Mouse (Mus musculus) kidney, postnatal 0 days (tissue): ENCODE data around the gene Polr2j. TPM values are rescaled to one million over a fixed set of nuclear protein-coding genes. Genes with fewer than 3 reads are reported as not detected.

Source experiments
- ATAC-seq: fragments of 200-750 bp; cut with Nextera tagmentation; replicated peaks from 2 replicates; pipeline ENCODE4 v1.8.0; 2017; ENCODE audit warnings: low read depth, moderate number of reproducible peaks, moderate TSS enrichment, moderate library complexity; ENCODE audit not compliant: low FRiP score
- DNase-seq: peaks from one replicate; pipeline ENCODE4 v3.0.0-alpha.2; 2016; ENCODE audit warnings: low spot score
- H3K27ac ChIP-seq: fragments of 300-500 bp; sonication (generic); 2 replicates; pipeline ENCODE4 v1.5.1; 2014; ENCODE audit warnings: mild to moderate bottlenecking
- H3K27me3 ChIP-seq: fragments of 300-500 bp; sonication (generic); 2 replicates; pipeline ENCODE4 v1.6.1; 2014; ENCODE audit warnings: low read length, mixed read lengths; ENCODE audit not compliant: insufficient read depth
- H3K36me3 ChIP-seq: fragments of 300-500 bp; sonication (generic); 2 replicates; pipeline ENCODE4 v1.6.1; 2014; ENCODE audit warnings: low read length, mixed read lengths; ENCODE audit not compliant: insufficient read depth
- H3K4me1 ChIP-seq: fragments of 300-500 bp; sonication (generic); replicated peaks from 2 replicates; pipeline ENCODE4 v1.6.1; 2014; ENCODE audit warnings: antibody characterized with exemption, low read length, mixed read lengths; ENCODE audit not compliant: insufficient read depth
- H3K4me2 ChIP-seq: fragments of 300-500 bp; sonication (generic); 2 replicates; pipeline ENCODE4 v1.6.1; 2014; ENCODE audit warnings: mild to moderate bottlenecking, low read length, moderate library complexity, mixed read lengths
- H3K4me3 ChIP-seq: fragments of 300-500 bp; sonication (generic); replicated peaks from 2 replicates; pipeline ENCODE4 v1.5.1; 2014; ENCODE audit warnings: low read depth, low read length
- H3K9ac ChIP-seq: fragments of 300-500 bp; sonication (generic); 2 replicates; pipeline ENCODE4 v1.6.1; 2014; ENCODE audit warnings: low read depth, low read length
- H3K9me3 ChIP-seq: fragments of 300-500 bp; sonication (generic); replicated peaks from 2 replicates; pipeline ENCODE4 v1.6.1; 2016; ENCODE audit warnings: low read length, inconsistent platforms, mixed read lengths
- CTCF ChIP-seq: IDR thresholded peaks from 2 replicates; pipeline ENCODE4 v1.5.1; 2016; ENCODE audit warnings: antibody characterized with exemption, low read depth, mild to moderate bottlenecking, moderate library complexity
- WGBS: fragments of 180-500 bp; shearing (Covaris S2); extraction: QIAGEN DNeasy Blood & Tissue Kit; methylation state at CpG from one replicate; pipeline ENCODE4 v1.1.7; 2014; 5-methylcytosine and 5-hydroxymethylcytosine counted together
- polyA plus RNA-seq: library from polyadenylated mRNA; unstranded; fragments of >200 nt; fragmentation: Nextera tagmentation; extraction: Ambion mirVana; gene quantifications from 2 replicates; pipeline ENCODE4 v1.2.1, GENCODE M21; 2015

The Polr2j gene
- polyA plus RNA-seq, 1 experiment from 2014 or later, result 250 TPM

DNA sequence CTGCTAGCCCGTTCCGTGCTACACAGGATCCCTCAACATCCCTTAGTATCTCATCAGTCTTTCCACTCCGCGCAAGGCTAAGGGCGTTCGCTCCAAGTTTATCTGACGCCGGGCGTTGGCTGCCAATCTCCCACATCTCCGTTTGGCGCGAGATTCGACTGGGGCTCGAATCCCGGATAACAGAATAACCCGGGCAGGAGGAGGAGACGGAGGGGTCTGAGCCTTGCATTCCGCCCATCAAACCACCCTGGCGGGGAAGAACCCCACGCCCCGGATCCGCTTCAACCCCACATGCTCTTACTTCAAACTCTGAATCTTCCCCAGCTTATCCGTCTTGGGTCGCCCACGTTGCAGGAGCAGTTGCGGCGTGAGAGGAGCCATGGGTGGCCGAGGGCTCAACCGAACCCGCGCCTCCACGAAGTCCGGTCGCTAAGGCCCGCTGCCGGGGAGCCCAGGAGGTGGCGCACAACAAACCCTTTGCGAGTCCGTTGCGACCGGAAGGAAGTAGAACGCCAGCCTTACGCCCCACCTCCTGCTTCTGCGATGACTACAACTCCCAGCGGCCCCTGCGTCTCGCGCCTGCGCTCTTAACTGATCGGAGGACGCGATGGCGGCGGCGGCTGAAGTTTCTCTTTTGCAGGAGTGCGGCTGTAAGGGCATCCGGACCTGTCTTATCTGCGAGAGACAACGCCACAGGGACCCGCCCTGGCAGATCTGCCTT lies 19.3 kb downstream of the Polr2j start, which contains the start of the genes Lrwd1 and Alkbh4:
Lrwd1 (minus strand) TSS at position 504 of the 721 bp plus-strand sequence.
Alkbh4 (plus strand) TSS at position 576 of the 721 bp plus-strand sequence.
- Histone ChIP-seq H3K36me3 (peaks cover 33% of the 10 kb centered on the region), H3K9me3 (no peaks in the 10 kb centered on the region), H3K27ac (peak within 1 kb of the TSS; percentile 67), H3K4me1 (no peaks in the 10 kb centered on the region), H3K4me2 (peak within 1 kb of the TSS; percentile 82), H3K27me3 (no peaks in the 10 kb centered on the region), H3K4me3 (peak within 1 kb of the TSS; percentile 80), H3K9ac (peak within 1 kb of the TSS; percentile 75)
- TF ChIP-seq CTCF, result peak; percentile 83
- ATAC-seq, result peak; percentile 92
- DNase-seq, result peak; percentile 99
- under 1% methylated on average over 60 of the region's 60 CpGs for WGBS

DNA sequence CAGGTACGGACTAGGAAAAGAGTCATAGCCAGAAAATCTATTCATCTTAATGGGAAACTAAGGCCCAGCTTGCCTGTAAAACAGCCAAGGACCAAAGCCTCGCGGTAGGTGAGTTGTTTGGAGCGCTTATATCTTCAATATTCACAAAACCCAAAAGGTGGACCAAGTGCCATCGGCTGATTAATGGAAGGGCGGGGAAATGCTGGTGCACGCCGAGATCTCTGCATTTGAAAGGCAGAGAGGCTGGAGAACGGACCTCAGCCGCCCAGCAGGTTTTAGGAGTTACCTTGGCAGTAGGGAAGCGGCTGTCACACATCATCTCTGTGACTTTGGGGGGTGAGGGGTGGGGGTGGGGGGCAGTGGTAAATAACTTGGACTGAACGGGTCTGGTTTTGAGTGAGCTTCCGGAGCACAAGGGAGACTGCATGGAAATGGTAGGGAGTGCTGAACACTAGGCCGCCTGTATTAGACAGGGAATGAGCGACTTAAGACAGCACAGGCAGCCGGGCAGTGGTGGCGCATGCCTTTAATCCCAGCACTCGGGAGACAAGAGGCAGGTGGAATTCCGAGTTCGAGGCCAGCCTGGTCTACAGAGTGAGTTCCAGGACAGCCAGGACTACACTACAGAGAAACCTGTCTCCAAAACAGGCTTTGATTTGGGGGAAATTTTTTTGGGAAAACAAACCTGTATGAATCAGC lies 20.0 kb downstream of the Polr2j start:
- Histone ChIP-seq H3K27me3 (no peaks in the 10 kb centered on the region), H3K27ac (peak overlapping the region; percentile 67), H3K9me3 (no peaks in the 10 kb centered on the region), H3K4me3 (peak overlapping the region; percentile 80), H3K4me2 (peak overlapping the region; percentile 82), H3K36me3 (peaks cover 36% of the 10 kb centered on the region), H3K4me1 (no peaks in the 10 kb centered on the region), H3K9ac (peak overlapping the region; percentile 75)
- 5% methylated on average over 20 of the region's 20 CpGs for WGBS
- ATAC-seq, result no peak; the same call in 1 of the 2 replicates
- no peak for TF ChIP-seq CTCF
- no peak for DNase-seq

GRCm38 (mm10) chr5:136137658-136138274 lies 21.3 kb downstream of the Polr2j start:
- TF ChIP-seq CTCF, result peak; percentile 72
- Histone ChIP-seq H3K36me3 (peaks cover 25% of the 10 kb centered on the region), H3K27me3 (no peaks in the 10 kb centered on the region), H3K4me2 (no peak overlapping the region), H3K4me3 (no peak overlapping the region), H3K9ac (no peak overlapping the region), H3K27ac (no peak overlapping the region), H3K9me3 (no peaks in the 10 kb centered on the region), H3K4me1 (no peaks in the 10 kb centered on the region)
- peak; percentile 59 for DNase-seq
- WGBS, result 79% methylated on average over 13 of the region's 13 CpGs
- no peak for ATAC-seq

DNA sequence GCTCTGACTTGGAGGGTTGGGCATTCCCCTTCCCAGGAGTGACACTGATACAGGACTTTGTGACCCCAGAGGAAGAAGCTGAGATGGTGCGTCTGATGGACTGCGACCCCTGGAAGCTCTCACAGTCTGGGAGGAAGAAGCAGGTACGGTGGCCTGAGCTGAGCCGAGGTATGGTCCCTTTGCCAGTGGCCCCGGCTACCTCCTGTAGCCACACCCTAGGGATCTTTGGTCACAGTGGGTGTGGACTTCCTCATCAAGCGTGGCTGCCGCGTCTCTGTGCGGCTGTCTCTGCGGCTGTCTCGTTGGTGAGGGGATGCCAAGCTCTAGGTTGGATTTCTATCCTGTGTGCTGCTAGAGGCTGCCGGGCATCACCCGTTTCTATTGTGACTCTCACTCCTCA lies 23.0 kb downstream of the Polr2j start:
- H3K9ac ChIP-seq, result no peak overlapping the region
- H3K4me2 ChIP-seq, result no peak overlapping the region
- H3K36me3 ChIP-seq, result peaks cover 23% of the 10 kb centered on the region
- H3K27me3 ChIP-seq, result no peaks in the 10 kb centered on the region
- DNase-seq (no peak), ATAC-seq (no peak)
- 90% methylated on average over 13 of the region's 13 CpGs for WGBS
- no peak for TF ChIP-seq CTCF
- H3K9me3 ChIP-seq, result no peaks in the 10 kb centered on the region
- H3K4me1 ChIP-seq, result no peaks in the 10 kb centered on the region
- no peak overlapping the region for H3K27ac ChIP-seq
- no peak overlapping the region for H3K4me3 ChIP-seq

- H3K9me3 ChIP-seq, result no peaks in the 10 kb centered on the region
- no peak overlapping the region for H3K4me2 ChIP-seq
- DNase-seq (no peak), ATAC-seq (no peak)
- peaks cover 23% of the 10 kb centered on the region for H3K36me3 ChIP-seq
- no peak for TF ChIP-seq CTCF
- no peak overlapping the region for H3K4me3 ChIP-seq
- no peak overlapping the region for H3K27ac ChIP-seq
- no peaks in the 10 kb centered on the region for H3K27me3 ChIP-seq
- WGBS, result 93% methylated on average over 10 of the region's 10 CpGs
- no peak overlapping the region for H3K9ac ChIP-seq
- no peaks in the 10 kb centered on the region for H3K4me1 ChIP-seq
Measured at GRCm38 (mm10) chr5:136140057-136140482, 23.6 kb downstream of the Polr2j start.

DNA sequence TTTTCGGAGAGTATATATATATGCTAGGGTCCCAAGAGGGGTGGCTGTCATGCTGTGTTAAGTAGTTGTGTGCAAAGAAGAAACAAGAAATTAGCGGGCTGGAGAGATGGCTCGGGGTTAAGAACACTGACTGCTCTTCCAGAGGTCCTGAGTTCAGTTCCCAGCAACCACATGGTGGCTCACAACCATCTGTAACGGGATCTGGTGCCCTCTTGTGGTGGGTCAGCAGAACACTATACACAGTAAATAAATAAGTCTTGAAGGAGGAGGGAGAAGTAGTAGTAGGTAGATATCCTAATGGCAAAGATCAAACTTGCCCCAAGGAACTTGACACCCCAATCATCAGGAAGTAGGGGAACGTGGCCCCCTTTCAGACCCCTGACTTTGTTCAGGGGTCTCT lies 26.3 kb downstream of the Polr2j start:
- H3K27ac ChIP-seq, result no peak overlapping the region

More for the DNA sequence above, 26.3 kb downstream of the Polr2j start:
- no peak overlapping the region for H3K4me2 ChIP-seq
- DNase-seq (no peak), ATAC-seq (no peak)
- no peaks in the 10 kb centered on the region for H3K27me3 ChIP-seq
- H3K4me1 ChIP-seq, result no peaks in the 10 kb centered on the region
- TF ChIP-seq CTCF, result peak; percentile 31; the same call in 1 of the 2 replicates
- no peak overlapping the region for H3K4me3 ChIP-seq
- H3K9me3 ChIP-seq, result no peaks in the 10 kb centered on the region
- H3K9ac ChIP-seq, result no peak overlapping the region
- WGBS, result 82% methylated on average over 5 of the region's 5 CpGs
- H3K36me3 ChIP-seq, result peaks cover 23% of the 10 kb centered on the region
